Mouse (Mus musculus) adrenal gland (tissue): Measurements from ENCODE around the gene Olfr1046.
"Not testable (repeated sequence)": the region's sequence is repeated elsewhere in the genome, so short reads cannot be mapped to it uniquely, and the experiment has no call there.

Experiments used
- intact Hi-C: fragments of 180-260 bp; cut with DNase I; formaldehyde crosslinking; loops from one replicate; pipeline ENCODE4 v1.15.1; 2025
- long read RNA-seq, 2 experiments: library from polyadenylated mRNA; unstranded; transcript quantifications; one replicate each; pipeline ENCODE4 v2.0.0; 2020; ENCODE audit warnings: borderline replicate concordance in 1 of 2; ENCODE audit not compliant: insufficient replicate concordance in 1 of 2

The Olfr1046 gene
- long read RNA-seq, experiment 1 = 0 reads
- long read RNA-seq, experiment 2 = 0 reads

DNA sequence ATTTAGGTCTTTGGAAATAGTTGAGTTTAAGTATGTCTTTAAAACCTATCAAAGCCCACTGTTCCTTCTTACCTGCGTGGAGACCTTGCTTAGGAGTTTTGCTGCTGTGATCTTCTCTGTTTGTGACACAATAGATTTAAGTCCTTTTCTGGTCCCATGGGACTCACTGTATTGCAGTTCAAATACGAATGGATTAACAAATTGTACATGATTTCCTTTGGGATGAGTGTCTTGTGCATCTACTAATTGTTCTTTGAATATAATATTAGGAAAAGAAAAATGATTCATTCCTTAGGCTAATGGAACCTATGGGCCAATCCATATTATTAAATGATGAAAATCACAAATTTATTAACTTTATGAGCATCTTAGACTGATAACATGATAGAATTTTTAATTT, at the start of gene Olfr1046:
TSS of gene Olfr1046 (minus strand) at position 101 of the 400 bp plus-strand sequence.
- intact Hi-C loops = no loop called here

DNA sequence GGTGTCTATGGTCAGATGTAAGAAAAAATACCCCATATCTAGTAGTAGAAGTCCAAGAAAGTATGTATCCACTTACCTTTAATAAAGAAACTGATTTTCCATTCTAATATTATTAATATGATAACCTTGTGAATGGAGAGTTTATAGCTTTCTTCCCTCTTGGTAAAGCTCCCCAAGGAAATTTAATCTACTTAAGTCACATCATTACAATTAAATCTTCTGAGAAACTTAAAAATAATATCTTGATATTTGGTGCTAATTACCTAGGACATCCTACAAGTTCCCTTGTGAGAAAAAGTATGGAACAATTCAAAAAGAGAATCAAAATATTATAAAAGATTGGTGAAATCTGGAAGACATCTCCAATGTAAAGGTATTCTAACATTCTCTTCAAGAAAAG, 39.1 kb upstream of the Olfr1046 start, which contains the start of gene Olfr1049:
TSS of gene Olfr1049 (minus strand) at position 101 of the 400 bp plus-strand sequence.
- intact Hi-C loops = not testable (repeated sequence)

DNA sequence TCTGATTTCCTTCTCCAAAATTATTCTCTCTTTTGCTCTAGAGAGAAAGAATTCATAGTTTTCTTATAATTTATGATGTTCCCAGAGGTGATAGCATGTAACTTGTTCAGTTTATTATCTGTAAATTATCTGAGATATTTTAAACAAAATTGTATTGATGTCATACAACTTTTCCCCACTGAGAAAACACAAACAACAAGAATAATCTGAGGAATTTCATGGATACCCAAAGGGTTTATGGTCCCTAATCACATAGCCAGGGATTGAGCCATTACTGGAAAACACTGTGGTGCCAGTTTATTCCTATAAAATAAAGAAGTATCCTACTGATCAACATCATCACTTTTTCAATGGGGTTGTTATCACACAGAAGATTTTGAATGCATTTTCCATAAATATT, 21.1 kb upstream of the Olfr1046 start, which contains the start of gene Olfr1048:
TSS of gene Olfr1048 (minus strand) at position 101 of the 400 bp plus-strand sequence.
- intact Hi-C loops = no loop called here

DNA sequence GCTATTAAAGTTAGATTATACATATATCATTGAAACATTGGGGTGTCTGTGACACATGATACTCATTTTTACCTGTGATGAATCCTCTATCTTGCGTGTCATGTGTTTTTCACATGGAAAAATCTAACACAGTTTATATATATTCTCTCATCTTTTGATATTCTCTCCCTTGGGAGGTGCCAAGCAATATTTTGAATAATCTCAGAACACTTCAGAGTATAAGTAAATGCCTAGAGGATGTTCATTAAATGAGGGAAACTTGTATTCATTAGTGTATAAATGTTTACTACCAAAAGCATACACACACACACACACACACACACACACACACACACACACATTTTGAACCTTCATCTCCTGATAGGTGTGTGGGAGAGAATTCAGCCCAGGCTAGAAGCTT, 12.2 kb upstream of the Olfr1046 start, which contains the start of gene Olfr1047:
TSS of gene Olfr1047 (minus strand) at position 101 of the 400 bp plus-strand sequence.
- intact Hi-C loops = no loop called here

DNA sequence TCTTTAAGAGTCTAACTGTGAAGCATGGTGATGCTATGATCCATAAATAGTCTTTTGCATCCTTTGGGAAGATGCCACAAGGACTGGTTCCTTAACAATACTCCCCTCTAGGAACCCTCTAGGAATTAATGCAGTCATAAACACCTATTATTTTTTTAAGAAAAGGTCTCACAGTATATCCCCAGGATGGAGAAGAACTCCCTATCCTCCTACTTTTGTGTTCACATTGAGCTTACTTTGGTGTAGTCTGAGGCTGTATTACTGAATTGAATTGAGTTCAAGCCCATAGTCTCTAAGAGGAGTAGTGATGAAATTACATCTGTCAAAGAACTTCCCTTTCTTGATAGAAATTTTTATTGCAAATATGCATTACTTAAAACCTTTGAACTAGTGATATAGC, 16.2 kb downstream of the Olfr1046 start, which contains the start of gene Olfr1045:
TSS of gene Olfr1045 (minus strand) at position 101 of the 400 bp plus-strand sequence.
- intact Hi-C loops = no loop called here

DNA sequence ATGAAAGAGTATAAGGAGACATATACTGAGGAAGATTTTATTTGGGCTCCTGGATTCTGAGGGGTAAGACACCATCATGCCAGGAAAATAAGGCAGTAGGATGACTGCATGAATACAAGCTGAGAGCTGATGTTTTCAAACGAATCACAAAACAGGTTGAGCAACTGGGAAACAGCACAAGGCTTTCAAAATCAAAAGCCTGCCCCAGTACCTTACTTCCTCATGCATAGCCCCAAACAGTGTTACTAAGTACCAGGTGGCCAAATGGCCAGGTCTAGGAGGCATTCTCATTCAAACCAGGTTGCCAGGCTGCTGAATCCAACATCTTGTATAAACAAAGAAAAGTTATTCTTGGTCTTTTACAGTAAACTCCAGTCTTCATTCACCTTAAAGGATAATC, 23.3 kb downstream of the Olfr1046 start:
- intact Hi-C loops = no loop called here

DNA sequence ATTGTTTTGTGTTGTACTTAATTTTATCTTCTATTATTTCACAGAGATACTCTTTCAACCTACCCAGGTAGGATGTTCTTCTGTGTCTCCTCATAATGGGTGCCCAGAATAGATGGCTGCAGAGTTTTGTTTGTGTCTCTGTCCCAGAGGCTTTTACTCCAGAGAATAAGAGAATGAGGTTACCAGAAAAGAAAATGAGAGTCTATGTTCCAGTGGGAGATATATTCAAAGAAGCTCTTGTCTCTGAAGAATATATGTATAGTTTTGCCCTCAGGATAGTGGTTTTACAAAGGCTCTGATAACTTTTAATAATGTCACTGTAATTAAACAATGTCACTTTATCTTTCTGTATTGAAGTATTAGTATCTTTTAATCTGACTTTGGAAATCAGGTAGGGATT, 33.5 kb downstream of the Olfr1046 start, which contains the start of gene Olfr52:
TSS of gene Olfr52 (minus strand) at position 101 of the 400 bp plus-strand sequence.
- intact Hi-C loops = no loop called here

DNA sequence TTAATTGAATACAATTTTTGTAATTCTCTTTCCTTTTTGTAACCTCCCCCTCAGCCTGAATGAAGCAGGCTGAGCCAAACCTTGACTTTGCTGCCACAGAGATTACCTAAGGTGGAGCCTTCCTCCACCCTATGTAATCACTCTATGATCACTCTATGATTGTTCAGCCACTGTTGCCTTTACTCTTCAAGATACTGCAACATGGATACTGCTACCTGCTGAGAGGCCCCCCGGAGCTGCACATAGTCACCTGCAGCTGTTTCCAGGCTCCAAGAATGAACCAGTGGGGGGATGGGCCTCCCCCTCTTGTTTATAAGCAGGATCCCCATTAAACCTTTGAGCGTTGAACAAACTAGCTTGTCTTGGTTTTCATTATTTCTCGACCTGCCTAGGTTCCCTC, 39.2 kb downstream of the Olfr1046 start:
- intact Hi-C loops = no loop called here

DNA sequence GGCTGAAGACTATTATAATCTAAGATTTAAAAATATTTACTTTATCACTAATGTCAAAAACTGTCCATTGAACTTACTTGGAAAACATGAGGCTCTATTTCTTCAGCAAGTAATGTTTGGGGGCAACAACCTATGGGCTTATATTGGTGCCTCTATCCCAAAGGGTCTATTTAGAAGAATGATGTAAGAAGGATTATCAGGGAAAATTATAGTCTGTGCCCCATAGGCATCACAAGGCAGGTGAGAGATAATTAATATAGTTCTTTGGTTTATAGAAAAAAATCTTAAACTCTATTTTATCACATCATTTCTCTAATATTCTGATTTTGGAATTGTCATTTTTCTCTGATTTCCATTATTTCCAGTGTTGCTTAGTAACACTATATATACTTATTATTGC, 41.4 kb downstream of the Olfr1046 start, which contains the start of gene Olfr1044:
TSS of gene Olfr1044 (minus strand) at position 101 of the 400 bp plus-strand sequence.
- intact Hi-C loops = no loop called here

DNA sequence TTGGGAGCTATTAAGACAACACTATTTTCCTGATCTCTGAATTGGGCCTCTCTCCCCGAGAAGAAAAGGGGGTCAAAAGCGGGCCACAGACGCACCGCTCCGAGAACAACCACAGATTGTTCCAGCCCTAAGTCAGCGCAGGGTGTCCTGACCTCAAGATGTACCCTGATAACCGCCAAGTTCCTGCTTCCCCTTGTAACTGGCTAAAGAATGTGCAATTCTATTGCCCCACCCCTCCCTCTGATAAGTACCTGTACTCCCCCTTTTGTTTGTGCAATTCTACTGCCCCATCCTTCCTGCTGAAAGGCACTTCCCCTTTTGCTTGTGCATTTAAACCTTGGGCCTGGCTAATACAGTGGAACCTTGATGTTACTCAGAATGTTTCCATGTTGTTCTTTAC, 43.7 kb downstream of the Olfr1046 start:
- intact Hi-C loops = not testable (repeated sequence)

DNA sequence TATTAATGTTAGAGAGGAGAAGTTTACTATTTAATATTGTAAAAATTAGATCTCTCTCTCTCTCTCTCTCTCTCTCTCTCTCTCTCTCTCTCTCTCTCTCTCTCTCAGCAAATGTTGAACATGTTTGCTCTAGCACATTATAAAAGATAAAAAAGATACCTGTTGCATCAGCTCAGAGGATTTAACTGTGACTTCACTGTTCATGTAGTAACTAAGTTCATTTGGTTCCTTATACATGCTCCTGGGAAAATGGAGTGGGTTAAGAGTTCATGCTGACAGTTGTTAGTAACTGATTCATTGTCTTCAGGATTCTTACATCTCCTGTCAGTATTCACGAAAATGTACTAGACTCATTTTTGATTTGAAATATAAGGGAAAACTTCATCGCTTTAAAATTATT, 51.7 kb downstream of the Olfr1046 start, which contains the start of gene Olfr1043:
TSS of gene Olfr1043 (minus strand) at position 101 of the 400 bp plus-strand sequence.
- intact Hi-C loops = no loop called here
